Mouse (Mus musculus) lung, postnatal 14 days (tissue): ENCODE measurements around the gene Kcng3.

Experiments used
- DNase-seq: peaks from one replicate; pipeline ENCODE4 v3.0.0; 2021

Gene Kcng3

GRCm38 (mm10) chr17:83554997-83555396 lies 76.7 kb downstream of the Kcng3 start:
- DNase-seq: no peak

GRCm38 (mm10) chr17:83548501-83549233 lies 83.0 kb downstream of the Kcng3 start:
- no peak for DNase-seq

- no peak for DNase-seq
Measured at GRCm38 (mm10) chr17:83547145-83547544, 84.5 kb downstream of the Kcng3 start.

GRCm38 (mm10) chr17:83545756-83546742 lies 85.6 kb downstream of the Kcng3 start:
- DNase-seq: no peak

GRCm38 (mm10) chr17:83545259-83545658 lies 86.4 kb downstream of the Kcng3 start:
- no peak for DNase-seq

GRCm38 (mm10) chr17:83542424-83542823 lies 89.3 kb downstream of the Kcng3 start:
- DNase-seq: no peak

- DNase-seq: no peak
Measured at GRCm38 (mm10) chr17:83539262-83540037, 92.2 kb downstream of the Kcng3 start.

- no peak for DNase-seq
Measured at GRCm38 (mm10) chr17:83538694-83539093, 93.0 kb downstream of the Kcng3 start.

- DNase-seq: no peak
Measured at GRCm38 (mm10) chr17:83538141-83538540, 93.6 kb downstream of the Kcng3 start.
